In the genomic region with DNA sequence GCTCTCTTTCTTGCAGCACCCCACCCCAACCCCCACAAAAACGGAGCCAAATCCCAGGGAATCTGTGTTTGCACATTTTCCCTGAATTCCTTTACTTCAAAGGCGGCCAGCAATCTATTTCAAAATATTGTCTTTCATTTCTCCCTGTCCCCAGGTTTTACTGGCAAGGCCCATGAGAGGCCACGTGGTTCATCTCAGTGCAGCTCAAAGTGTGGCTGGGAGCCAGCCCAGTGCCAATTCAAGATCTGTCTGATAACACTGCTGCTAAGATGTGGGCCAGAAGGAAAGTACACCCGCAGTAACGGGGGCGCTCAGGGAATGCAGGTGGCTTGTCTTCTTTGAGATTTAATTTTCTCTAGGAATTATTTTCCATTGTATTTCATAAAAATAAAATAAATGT, we compare ENCODE assay signal across 9 mouse cellular contexts. TPM values are rescaled to one million over a fixed set of nuclear protein-coding genes. Genes with fewer than 3 reads are reported as not detected.
A peak's percentile ranks its signal among the peaks of the same experiment; 100 is the strongest.
DNase-seq lines count a peak whose midpoint lies in the region; ATAC-seq lines count a peak whose summit lies in the region.
"Had no signal": no experiment of that assay in that cellular context is flagged by ENCODE, and none has a peak within 500 bp of the region (broad histone marks: within the 10 kb centered on the region; RNA-seq: fewer than 3 reads in every experiment).

No protein-coding gene starts in this region.

- WGBS in embryonic facial prominence, embryonic 10.5 days, result 18% methylated on average over 6 of the region's 6 CpGs
- WGBS in intestine, embryonic 16.5 days, result 28% methylated on average over 6 of the region's 6 CpGs
- 20% methylated on average over 6 of the region's 6 CpGs for WGBS in limb, embryonic 13.5 days
- 18% methylated on average over 6 of the region's 6 CpGs for WGBS in midbrain, embryonic 16.5 days

- H3K4me2 ChIP-seq in intestine, embryonic 16.5 days (ENCODE audit: low read depth, low read length), result peak overlapping the region; percentile 83
- H3K4me2 ChIP-seq in limb, embryonic 13.5 days (replicated peaks), result peak overlapping the region; percentile 87
- peak overlapping the region; percentile 71 for H3K4me2 ChIP-seq in midbrain, embryonic 16.5 days (ENCODE audit: low read length)

- peak overlapping the region; percentile 68 for H3K4me3 ChIP-seq in embryonic facial prominence, embryonic 10.5 days
- H3K4me3 ChIP-seq in intestine, embryonic 16.5 days (ENCODE audit: low read length), result peak overlapping the region; percentile 54
- H3K4me3 ChIP-seq in limb, embryonic 13.5 days, result peak overlapping the region; percentile 51
- H3K4me3 ChIP-seq in midbrain, embryonic 16.5 days (ENCODE audit: low read depth, low read length), result peak overlapping the region; percentile 39
- H3K4me3 ChIP-seq: myocyte had no signal

- H3K9me3 ChIP-seq in embryonic facial prominence, embryonic 10.5 days, result no peaks in the 10 kb centered on the region
- no peaks in the 10 kb centered on the region for H3K9me3 ChIP-seq in intestine, embryonic 16.5 days (ENCODE audit: control insufficient read depth, low read length)
- no peaks in the 10 kb centered on the region for H3K9me3 ChIP-seq in limb, embryonic 13.5 days
- no peaks in the 10 kb centered on the region for H3K9me3 ChIP-seq in midbrain, embryonic 16.5 days (replicated peaks; ENCODE audit: control insufficient read depth, low read length, poor library complexity, severe bottlenecking)

- peak; percentile 23 for DNase-seq in urinary bladder, postnatal 25 days (ENCODE audit: low spot score)
- no peak for DNase-seq in urinary bladder, postnatal 10 days (ENCODE audit: low spot score)
- peak; percentile 18 for DNase-seq in embryonic facial prominence, embryonic 10.5 days (ENCODE audit: low spot score)
- DNase-seq in thymus, postnatal 4 days, result no peak

- H3K27me3 ChIP-seq in embryonic facial prominence, embryonic 10.5 days (replicated peaks; ENCODE audit: low read depth, poor library complexity, severe bottlenecking), result peaks cover 21% of the 10 kb centered on the region
- no peaks in the 10 kb centered on the region for H3K27me3 ChIP-seq in intestine, embryonic 16.5 days (replicated peaks; ENCODE audit: control insufficient read depth, insufficient read depth, low read length)
- peaks cover 9% of the 10 kb centered on the region; the same call in 1 of the 2 replicates for H3K27me3 ChIP-seq in limb, embryonic 13.5 days
- no peaks in the 10 kb centered on the region for H3K27me3 ChIP-seq in midbrain, embryonic 16.5 days (ENCODE audit: control insufficient read depth, insufficient read depth, low read depth, low read length)

- H3K4me1 ChIP-seq in embryonic facial prominence, embryonic 10.5 days, result peaks cover 22% of the 10 kb centered on the region
- peaks cover 13% of the 10 kb centered on the region for H3K4me1 ChIP-seq in intestine, embryonic 16.5 days (ENCODE audit: control insufficient read depth, insufficient read depth, low read length)
- H3K4me1 ChIP-seq in limb, embryonic 13.5 days, result peaks cover 14% of the 10 kb centered on the region
- H3K4me1 ChIP-seq in midbrain, embryonic 16.5 days (ENCODE audit: control insufficient read depth, insufficient read depth, low read length), result peaks cover 16% of the 10 kb centered on the region

- H3K36me3 ChIP-seq in embryonic facial prominence, embryonic 10.5 days (replicated peaks), result peaks cover 9% of the 10 kb centered on the region
- H3K36me3 ChIP-seq in intestine, embryonic 16.5 days (ENCODE audit: control insufficient read depth, insufficient read depth, low read length), result no peaks in the 10 kb centered on the region
- peaks cover 11% of the 10 kb centered on the region for H3K36me3 ChIP-seq in limb, embryonic 13.5 days
- peaks cover 13% of the 10 kb centered on the region for H3K36me3 ChIP-seq in midbrain, embryonic 16.5 days (ENCODE audit: control insufficient read depth, insufficient read depth, low read length)

- no peak overlapping the region for H3K27ac ChIP-seq in embryonic facial prominence, embryonic 10.5 days (replicated peaks)
- no peak overlapping the region for H3K27ac ChIP-seq in intestine, embryonic 16.5 days (ENCODE audit: low read length)
- no peak overlapping the region for H3K27ac ChIP-seq in limb, embryonic 13.5 days
- H3K27ac ChIP-seq in midbrain, embryonic 16.5 days (ENCODE audit: low read length), result peak overlapping the region; percentile 79

- H3K9ac ChIP-seq in intestine, embryonic 16.5 days (ENCODE audit: low read depth, low read length), result peak overlapping the region; percentile 64
- H3K9ac ChIP-seq in limb, embryonic 13.5 days, result peak overlapping the region; percentile 63
- peak overlapping the region; percentile 66 for H3K9ac ChIP-seq in midbrain, embryonic 16.5 days (ENCODE audit: low read depth, low read length)

- no peak for ATAC-seq in intestine, embryonic 16.5 days
- ATAC-seq in limb, embryonic 13.5 days (ENCODE audit: low FRiP score, low read depth), result no peak
- ATAC-seq in midbrain, embryonic 16.5 days, result peak; percentile 22; the same call in 1 of the 2 replicates
- ATAC-seq in megakaryocyte-erythroid progenitor cell, adult 5-6 weeks (replicated peaks; ENCODE audit: low FRiP score, low TSS enrichment, poor library complexity, severe bottlenecking), result no peak

RNA-seq across cellular contexts. Expression of a gene that starts 27.5 kb away (rescaled TPM):
- 6.3 and 17.0 TPM in 2 replicates for polyA plus RNA-seq in embryonic facial prominence, embryonic 10.5 days (2016; fragmentation: Nextera tagmentation; extraction: Ambion mirVana)
- polyA plus RNA-seq in intestine, embryonic 16.5 days (2015; fragmentation: Nextera tagmentation; extraction: Ambion mirVana), result 2.4 and 2.5 TPM in 2 replicates
- 3.2 and 4.5 TPM in 2 replicates for polyA plus RNA-seq in limb, embryonic 13.5 days (2015; fragmentation: Nextera tagmentation; extraction: Ambion mirVana)
- polyA plus RNA-seq in midbrain, embryonic 16.5 days (2015; fragmentation: Nextera tagmentation; extraction: Ambion mirVana), result 5.2 and 7.2 TPM in 2 replicates
- total RNA-seq in megakaryocyte-erythroid progenitor cell, adult 5-6 weeks (2014; fragmentation: Nextera tagmentation), result 0.68 and 1.8 TPM in 2 replicates
- not detected in 2 replicates for total RNA-seq in megakaryocyte-erythroid progenitor cell, adult 5-6 weeks (2017)
- polyA plus RNA-seq: myocyte had no signal

RNA-seq across cellular contexts. Expression of a gene that starts 56.5 kb away (rescaled TPM):
- 7.3 and 8.4 TPM in 2 replicates for polyA plus RNA-seq in embryonic facial prominence, embryonic 10.5 days (2016; fragmentation: Nextera tagmentation; extraction: Ambion mirVana)
- polyA plus RNA-seq in intestine, embryonic 16.5 days (2015; fragmentation: Nextera tagmentation; extraction: Ambion mirVana), result 2.6 and 3.2 TPM in 2 replicates
- 6.0 and 6.2 TPM in 2 replicates for polyA plus RNA-seq in limb, embryonic 13.5 days (2015; fragmentation: Nextera tagmentation; extraction: Ambion mirVana)
- polyA plus RNA-seq in midbrain, embryonic 16.5 days (2015; fragmentation: Nextera tagmentation; extraction: Ambion mirVana), result 48.4 and 53.6 TPM in 2 replicates
- total RNA-seq in megakaryocyte-erythroid progenitor cell, adult 5-6 weeks (2014; fragmentation: Nextera tagmentation), result 0.02 and 0.99 TPM in 2 replicates
- 0.70 and 0.91 TPM in 2 replicates for total RNA-seq in megakaryocyte-erythroid progenitor cell, adult 5-6 weeks (2017)

Comparison
In these comparisons a context has a peak if more than half of its experiments do, and no peak if none do; other contexts are left out.
1. DNase-seq: peak in urinary bladder, postnatal 25 days (single experiment) and embryonic facial prominence, embryonic 10.5 days (single experiment); none in urinary bladder, postnatal 10 days (single experiment) and thymus, postnatal 4 days (single experiment).
2. Peak in every context shown above with its lines, with median percentiles within 50 percentile points of each other: H3K4me3 ChIP-seq, H3K4me2 ChIP-seq and H3K9ac ChIP-seq.